Mouse (Mus musculus) embryonic facial prominence, embryonic 14.5 days (tissue): ENCODE data around the gene Fam171a2. TPM values are rescaled to one million over a fixed set of nuclear protein-coding genes. Genes with fewer than 3 reads are reported as not detected.
"Not testable (repeated sequence)": the region's sequence is repeated elsewhere in the genome, so short reads cannot be mapped to it uniquely, and the experiment has no call there.

Experiments
- ATAC-seq: fragments of 200-750 bp; cut with Nextera tagmentation; 2 replicates; pipeline ENCODE4 v1.8.0; 2017; ENCODE audit warnings: low read depth, moderate number of reproducible peaks, moderate TSS enrichment
- DNase-seq: peaks from one replicate; pipeline ENCODE4 v3.0.0-alpha.2; 2015; ENCODE audit warnings: low spot score
- H3K27ac ChIP-seq: fragments of 300-500 bp; sonication (generic); replicated peaks from 2 replicates; pipeline ENCODE4 v1.5.1; 2014; ENCODE audit warnings: low read depth, mild to moderate bottlenecking, low read length, moderate library complexity
- H3K27me3 ChIP-seq: fragments of 300-500 bp; sonication (generic); replicated peaks from 2 replicates; pipeline ENCODE4 v1.6.1; 2014; ENCODE audit warnings: low read length; ENCODE audit not compliant: control insufficient read depth, insufficient read depth
- H3K36me3 ChIP-seq: fragments of 300-500 bp; sonication (generic); 2 replicates; pipeline ENCODE4 v1.6.1; 2014; ENCODE audit warnings: low read length, mixed read lengths; ENCODE audit not compliant: control insufficient read depth, insufficient read depth
- H3K4me1 ChIP-seq: fragments of 300-500 bp; sonication (generic); 2 replicates; pipeline ENCODE4 v1.6.1; 2014; ENCODE audit warnings: antibody characterized with exemption, low read length; ENCODE audit not compliant: control insufficient read depth, insufficient read depth
- H3K4me2 ChIP-seq: fragments of 300-500 bp; sonication (generic); 2 replicates; pipeline ENCODE4 v1.6.1; 2014; ENCODE audit warnings: low read depth, mild to moderate bottlenecking, low read length, moderate library complexity, mixed read lengths
- H3K4me3 ChIP-seq: fragments of 300-500 bp; sonication (generic); 2 replicates; pipeline ENCODE4 v1.5.1; 2014; ENCODE audit warnings: low read depth, mild to moderate bottlenecking, low read length
- H3K9ac ChIP-seq: fragments of 300-500 bp; sonication (generic); 2 replicates; pipeline ENCODE4 v1.6.1; 2014; ENCODE audit warnings: low read depth, mild to moderate bottlenecking, low read length, moderate library complexity, mixed read lengths
- H3K9me3 ChIP-seq: fragments of 300-500 bp; sonication (generic); 2 replicates; pipeline ENCODE4 v1.6.1; 2016; ENCODE audit warnings: low read length; ENCODE audit not compliant: control insufficient read depth
- WGBS: fragments of 180-500 bp; shearing (Covaris S2); extraction: QIAGEN DNeasy Blood & Tissue Kit; methylation state at CpG from one replicate; pipeline ENCODE4 v1.1.7; 2014; 5-methylcytosine and 5-hydroxymethylcytosine counted together
- microRNA-seq: library from miRNA; unstranded; fragments of <30 nt; microRNA quantifications from one replicate; pipeline ENCODE4, GENCODE M21; 2016; ENCODE audit warnings: borderline number of aligned reads
- polyA plus RNA-seq: library from polyadenylated mRNA; unstranded; fragments of >200 nt; fragmentation: Nextera tagmentation; extraction: Ambion mirVana; gene quantifications from 2 replicates; pipeline ENCODE4 v1.2.1, GENCODE M21; 2014

The Fam171a2 gene
- polyA plus RNA-seq, 1 experiment from 2014 or later, result 10.7 TPM

GRCm38 (mm10) chr11:102392441-102393237, 54.8 kb downstream of the Fam171a2 start:
- H3K9ac ChIP-seq, result peak overlapping the region; percentile 10; the same call in 1 of the 2 replicates
- DNase-seq, result no peak
- H3K9me3 ChIP-seq, result no peaks in the 10 kb centered on the region
- WGBS, result 18% methylated on average over 15 of the region's 15 CpGs
- H3K4me1 ChIP-seq, result peaks cover 11% of the 10 kb centered on the region
- peaks cover 10% of the 10 kb centered on the region; the same call in 1 of the 2 replicates for H3K27me3 ChIP-seq
- peak; percentile 30 for ATAC-seq
- peak overlapping the region; percentile 82 for H3K4me2 ChIP-seq
- peak overlapping the region; percentile 44 for H3K4me3 ChIP-seq
- H3K27ac ChIP-seq, result no peak overlapping the region
- H3K36me3 ChIP-seq, result no peaks in the 10 kb centered on the region

- WGBS, result 91% methylated on average over 4 of the region's 5 CpGs
Observed at GRCm38 (mm10) chr11:102389436-102389835, 58.0 kb downstream of the Fam171a2 start.

More at GRCm38 (mm10) chr11:102389436-102389835, 58.0 kb downstream of the Fam171a2 start:
- ATAC-seq, H3K9ac ChIP-seq, DNase-seq, H3K4me2 ChIP-seq, H3K36me3 ChIP-seq, H3K27me3 ChIP-seq, H3K4me3 ChIP-seq, H3K27ac ChIP-seq, H3K9me3 ChIP-seq: not testable (repeated sequence)
- peaks cover 11% of the 10 kb centered on the region for H3K4me1 ChIP-seq

Small RNAs within 50 kb of the gene (microRNA-seq; reads per million reads assigned to microRNA genes)
- gene Mir6930, result not detected

Other genes with a start within 250 kb of the Fam171a2 start
- gene Hdac5, start 217.5 kb downstream of the Fam171a2 start, polyA plus RNA-seq, result 44.0 and 47.2 TPM in 2 replicates
- gene BC030867, start 198.8 kb downstream of the Fam171a2 start, polyA plus RNA-seq, result 11.7 and 12.6 TPM in 2 replicates
- gene Asb16, start 178.9 kb downstream of the Fam171a2 start, polyA plus RNA-seq, result 0.25 and 0.33 TPM in 2 replicates
- 49.8 and 55.9 TPM in 2 replicates for gene Tmub2, start 162.8 kb downstream of the Fam171a2 start, polyA plus RNA-seq
- 19.5 and 20.8 TPM in 2 replicates for gene Atxn7l3, start 151.1 kb downstream of the Fam171a2 start, polyA plus RNA-seq
- gene Ubtf, start 127.9 kb downstream of the Fam171a2 start, polyA plus RNA-seq, result 73.3 and 83.9 TPM in 2 replicates
- gene Slc4a1, start 81.5 kb downstream of the Fam171a2 start, polyA plus RNA-seq, result 6.0 and 6.8 TPM in 2 replicates
- gene Rundc3a, start 54.3 kb downstream of the Fam171a2 start, polyA plus RNA-seq, result 7.1 and 7.8 TPM in 2 replicates
- gene Slc25a39, start 39.7 kb downstream of the Fam171a2 start, polyA plus RNA-seq, result 190 and 194 TPM in 2 replicates
- gene Grn, start 17.4 kb downstream of the Fam171a2 start, polyA plus RNA-seq, result 121 and 129 TPM in 2 replicates
- 6.0 and 6.6 TPM in 2 replicates for gene Itga2b, start 22.4 kb upstream of the Fam171a2 start, polyA plus RNA-seq
- 36.1 and 41.2 TPM in 2 replicates for gene Gpatch8, start 108.7 kb upstream of the Fam171a2 start, polyA plus RNA-seq
- 9.5 and 15.7 TPM in 2 replicates for gene Gm11627, start 131.8 kb upstream of the Fam171a2 start, polyA plus RNA-seq
- gene Fzd2, start 156.7 kb upstream of the Fam171a2 start, polyA plus RNA-seq, result 41.7 and 48.9 TPM in 2 replicates
- gene Meioc, start 216.0 kb upstream of the Fam171a2 start, polyA plus RNA-seq, result 0.95 and 1.3 TPM in 2 replicates